ENCODE assay signal across 7 mouse cellular contexts in the genomic region with DNA sequence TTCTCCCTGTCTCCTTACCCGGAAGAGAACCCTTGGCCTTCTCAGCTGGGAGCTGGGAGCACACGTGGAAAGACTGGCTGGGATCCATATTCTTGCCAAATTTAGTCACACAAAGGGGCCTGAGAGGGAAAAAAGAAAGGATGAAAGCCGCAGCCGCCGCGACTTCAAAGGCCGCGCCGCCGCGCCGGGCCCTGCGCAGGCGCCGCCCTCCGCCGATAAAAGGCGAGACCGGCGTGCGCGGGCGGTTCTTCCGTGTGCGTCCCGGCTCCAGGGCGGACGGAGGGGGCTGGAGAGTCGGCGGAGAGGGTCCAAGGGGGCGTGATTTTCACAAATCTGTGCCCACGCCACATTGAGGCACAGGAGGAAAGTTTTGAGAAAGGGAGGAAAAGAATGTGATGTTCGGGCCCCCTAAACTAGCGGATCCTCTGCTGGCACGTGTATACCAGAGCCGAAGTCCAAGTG. TPM values are rescaled to one million over a fixed set of nuclear protein-coding genes. Genes with fewer than 3 reads are reported as not detected.
A peak's percentile ranks its signal among the peaks of the same experiment; 100 is the strongest.
DNase-seq lines count a peak whose midpoint lies in the region; ATAC-seq and TF ChIP-seq lines count a peak whose summit lies in the region.

No protein-coding gene starts in this region.

- 1% methylated on average over 36 of the region's 36 CpGs for WGBS in liver, adult 2 months
- WGBS in neural tube, embryonic 11.5 days = under 1% methylated on average over 36 of the region's 36 CpGs

- intact Hi-C loops in heart, postnatal 36 days (cut with DNase I) = loop anchor here (5.0 kb wide), 1 partner anchor 289 kb away; no protein-coding TSS in a partner anchor

- H3K9me3 ChIP-seq in neural tube, embryonic 11.5 days (ENCODE audit: control insufficient read depth, low read length) = no peaks in the 10 kb centered on the region

- no peak for TF ChIP-seq CTCF in liver, adult 2 months (IDR thresholded peaks at IDR 0.05; ENCODE audit: low read depth, low read length)

- H3K4me3 ChIP-seq in liver, adult 2 months (ENCODE audit: insufficient read depth, low read depth, low read length) = peak overlapping the region; percentile 41
- peak overlapping the region; percentile 20 for H3K4me3 ChIP-seq in neural tube, embryonic 11.5 days (ENCODE audit: low read depth, low read length)

- H3K9ac ChIP-seq in liver, adult 2 months (ENCODE audit: low read depth, low read length) = no peak overlapping the region
- H3K9ac ChIP-seq in neural tube, embryonic 11.5 days (ENCODE audit: low read length) = peak overlapping the region; percentile 23

- H3K27ac ChIP-seq in liver, adult 2 months (replicated peaks; ENCODE audit: insufficient read depth, low read depth, low read length) = no peak overlapping the region
- H3K27ac ChIP-seq in neural tube, embryonic 11.5 days (ENCODE audit: low read depth, low read length) = no peak overlapping the region

- H3K36me3 ChIP-seq in liver, adult 2 months (ENCODE audit: control insufficient read depth, insufficient read depth, low read length) = no peaks in the 10 kb centered on the region
- H3K36me3 ChIP-seq in neural tube, embryonic 11.5 days (ENCODE audit: control insufficient read depth, insufficient read depth, low read length) = no peaks in the 10 kb centered on the region

- no peaks in the 10 kb centered on the region for H3K79me2 ChIP-seq in liver, adult 2 months (ENCODE audit: control insufficient read depth, insufficient read depth, low read length)

- H3K27me3 ChIP-seq in liver, adult 2 months (ENCODE audit: control insufficient read depth, insufficient read depth, low read length) = peaks cover 25% of the 10 kb centered on the region
- H3K27me3 ChIP-seq in neural tube, embryonic 11.5 days (ENCODE audit: control insufficient read depth, insufficient read depth, low read length) = peaks cover 32% of the 10 kb centered on the region

- peak; percentile 82 for DNase-seq in CD4-positive helper T cell, adult 2 months (ENCODE audit: low read depth, low spot score)
- DNase-seq in CD8-positive naive resting alpha-beta T cell, adult 2 months (ENCODE audit: low read depth in 2 of 2, low spot score in 2 of 2) = peak; percentile 49 to 59
- DNase-seq in embryo, embryonic 10.5 days (ENCODE audit: low spot score) = peak; percentile 89
- DNase-seq in heart, postnatal 36 days = peak; percentile 8 to 13
- peak; percentile 59 for DNase-seq in liver, adult 2 months (ENCODE audit: extremely low read depth, low read depth, low spot score)
- peak; percentile 88 for DNase-seq in neural tube, embryonic 11.5 days (ENCODE audit: low spot score)
- peak; percentile 25 for DNase-seq in yolk sac, embryonic 10.5 days (ENCODE audit: low spot score)

- ATAC-seq in neural tube, embryonic 11.5 days (ENCODE audit: insufficient read depth, low FRiP score, low TSS enrichment) = peak; percentile 51; the same call in 1 of the 2 replicates

- peak overlapping the region; percentile 61 for H3K4me2 ChIP-seq in neural tube, embryonic 11.5 days (ENCODE audit: low read depth)

- TF ChIP-seq POLR2A in liver, adult 2 months (IDR thresholded peaks at IDR 0.05; ENCODE audit: extremely low read depth, insufficient read depth, low read length) = no peak

- peaks cover 3% of the 10 kb centered on the region; the same call in 1 of the 2 replicates for H3K4me1 ChIP-seq in liver, adult 2 months (ENCODE audit: control insufficient read depth, insufficient read depth, low read length)
- peaks cover 15% of the 10 kb centered on the region for H3K4me1 ChIP-seq in neural tube, embryonic 11.5 days (ENCODE audit: control insufficient read depth, insufficient read depth, low read length)

RNA-seq across cellular contexts. Expression of a gene that starts 4.3 kb away (rescaled TPM):
- under 1 TPM; 0.19 to 0.31 TPM for total RNA-seq in heart, postnatal 36 days (2021)
- 0.20 and 0.37 TPM in 2 replicates for total RNA-seq in liver, adult 2 months (2014; rRNA removed)
- polyA plus RNA-seq in liver, adult 2 months (2012; rRNA removed) = 0.12 and 0.45 TPM in 2 replicates
- polyA plus RNA-seq in neural tube, embryonic 11.5 days (2014; fragmentation: Nextera tagmentation; extraction: Ambion mirVana) = 24.7 and 25.5 TPM in 2 replicates

Comparison
In these comparisons a context has a peak if more than half of its experiments do, and no peak if none do; other contexts are left out.
1. DNase-seq: peak in every context shown above with its lines; median percentile 89 in embryo, embryonic 10.5 days; 88 in neural tube, embryonic 11.5 days; 82 in CD4-positive helper T cell, adult 2 months; 59 in liver, adult 2 months; 54 in CD8-positive naive resting alpha-beta T cell, adult 2 months; 25 in yolk sac, embryonic 10.5 days; 10 in heart, postnatal 36 days.